Mouse (Mus musculus): Measurements from ENCODE around the gene Copz1. TPM values are rescaled to one million over a fixed set of nuclear protein-coding genes. Genes with fewer than 3 reads are reported as not detected.
"Not testable (repeated sequence)": the region's sequence is repeated elsewhere in the genome, so short reads cannot be mapped to it uniquely, and the experiment has no call there.

Copz1 gene
- polyA plus RNA-seq, 1 experiment from 2014 or later, result 307 TPM

GRCm38 (mm10) chr15:103248401-103249313 is 23.9 kb upstream of the Copz1 start:
- peak; percentile 44 for DNase-seq (ENCODE audit: low spot score)
- H3K27me3 ChIP-seq (ENCODE audit: control insufficient read depth, insufficient read depth, low read length), result no peaks in the 10 kb centered on the region
- ATAC-seq (ENCODE audit: insufficient read depth, low FRiP score, low TSS enrichment), result no peak
- peaks cover 21% of the 10 kb centered on the region for H3K36me3 ChIP-seq (ENCODE audit: control insufficient read depth, insufficient read depth, low read length)
- 0 out of 2 replicates have a peak overlapping the region, but pooled peaks have one; percentile 34 for H3K27ac ChIP-seq (ENCODE audit: low read depth, low read length)
- no peak overlapping the region for H3K4me2 ChIP-seq (ENCODE audit: low read depth)
- H3K9me3 ChIP-seq (ENCODE audit: control insufficient read depth, low read length), result no peaks in the 10 kb centered on the region
- no peak overlapping the region for H3K4me3 ChIP-seq (ENCODE audit: low read depth, low read length)
- WGBS, result 83% methylated on average over 28 of the region's 28 CpGs
- H3K9ac ChIP-seq (ENCODE audit: low read length), result no peak overlapping the region
- peaks cover 4% of the 10 kb centered on the region; the same call in 1 of the 2 replicates for H3K4me1 ChIP-seq (ENCODE audit: control insufficient read depth, insufficient read depth, low read length)

- not testable (repeated sequence) for H3K4me1 ChIP-seq (ENCODE audit: control insufficient read depth, insufficient read depth, low read length); H3K9me3 ChIP-seq (ENCODE audit: control insufficient read depth, low read length); ATAC-seq (ENCODE audit: insufficient read depth, low FRiP score, low TSS enrichment); H3K27me3 ChIP-seq (ENCODE audit: control insufficient read depth, insufficient read depth, low read length); H3K4me2 ChIP-seq (ENCODE audit: low read depth); H3K27ac ChIP-seq (ENCODE audit: low read depth, low read length); H3K4me3 ChIP-seq (ENCODE audit: low read depth, low read length); DNase-seq (ENCODE audit: low spot score); H3K9ac ChIP-seq (ENCODE audit: low read length)
- 88% methylated on average over 6 of the region's 6 CpGs for WGBS
- H3K36me3 ChIP-seq (ENCODE audit: control insufficient read depth, insufficient read depth, low read length), result peaks cover 21% of the 10 kb centered on the region
Observed at GRCm38 (mm10) chr15:103249511-103249910, 23.0 kb upstream of the Copz1 start.

DNA sequence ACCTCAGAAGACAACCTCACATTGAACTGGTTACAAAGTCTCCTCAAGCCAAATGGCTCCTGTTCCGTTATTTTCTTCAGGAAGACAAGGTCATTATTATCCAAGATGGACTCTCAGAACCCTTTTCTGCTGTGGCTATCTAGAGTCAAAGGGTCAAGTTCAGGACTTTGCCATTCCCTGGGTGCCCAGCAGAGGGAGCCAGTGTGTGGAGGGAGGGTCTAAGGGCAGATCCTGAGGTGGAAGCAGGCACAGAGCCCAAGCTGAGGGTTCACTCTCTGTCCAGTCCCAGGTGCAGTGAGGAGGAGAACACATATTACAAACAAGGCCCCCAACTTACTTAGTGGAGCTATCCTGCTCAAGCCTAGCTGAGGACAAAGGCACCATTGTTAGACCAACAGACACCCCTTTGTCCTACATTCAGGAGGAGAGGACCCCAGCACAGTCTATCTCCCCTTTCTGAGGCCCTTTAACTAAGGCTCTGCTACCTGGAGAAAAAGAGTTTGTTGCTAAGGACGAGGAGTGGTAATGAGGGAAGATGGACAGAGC is 22.2 kb upstream of the Copz1 start:
- no peaks in the 10 kb centered on the region for H3K9me3 ChIP-seq (ENCODE audit: control insufficient read depth, low read length)
- H3K4me3 ChIP-seq (ENCODE audit: low read depth, low read length), result no peak overlapping the region
- ATAC-seq (ENCODE audit: insufficient read depth, low FRiP score, low TSS enrichment), result no peak

GRCm38 (mm10) chr15:103251595-103251994 is 20.9 kb upstream of the Copz1 start:
- no peak for ATAC-seq (ENCODE audit: insufficient read depth, low FRiP score, low TSS enrichment)
- H3K4me1 ChIP-seq (ENCODE audit: control insufficient read depth, insufficient read depth, low read length), result peaks cover 5% of the 10 kb centered on the region; the same call in 1 of the 2 replicates
- no peak overlapping the region for H3K27ac ChIP-seq (ENCODE audit: low read depth, low read length)
- WGBS, result 69% methylated on average over 1 of the region's 1 CpGs
- peaks cover 13% of the 10 kb centered on the region for H3K36me3 ChIP-seq (ENCODE audit: control insufficient read depth, insufficient read depth, low read length)
- H3K9ac ChIP-seq (ENCODE audit: low read length), result no peak overlapping the region
- no peaks in the 10 kb centered on the region for H3K27me3 ChIP-seq (ENCODE audit: control insufficient read depth, insufficient read depth, low read length)
- no peak for DNase-seq (ENCODE audit: low spot score)
- H3K9me3 ChIP-seq (ENCODE audit: control insufficient read depth, low read length), result no peaks in the 10 kb centered on the region
- H3K4me3 ChIP-seq (ENCODE audit: low read depth, low read length), result no peak overlapping the region
- no peak overlapping the region for H3K4me2 ChIP-seq (ENCODE audit: low read depth)

More for the DNA sequence above, 22.2 kb upstream of the Copz1 start:
- WGBS, result 32% methylated on average over 2 of the region's 2 CpGs
- peak; percentile 65 for DNase-seq (ENCODE audit: low spot score)
- Histone ChIP-seq H3K27ac (ENCODE audit: low read depth, low read length) (0 out of 2 replicates have a peak overlapping the region, but pooled peaks have one; percentile 30), H3K9ac (ENCODE audit: low read length) (no peak overlapping the region), H3K36me3 (ENCODE audit: control insufficient read depth, insufficient read depth, low read length) (peaks cover 21% of the 10 kb centered on the region), H3K27me3 (ENCODE audit: control insufficient read depth, insufficient read depth, low read length) (no peaks in the 10 kb centered on the region), H3K4me1 (ENCODE audit: control insufficient read depth, insufficient read depth, low read length) (peaks cover 5% of the 10 kb centered on the region; the same call in 1 of the 2 replicates), H3K4me2 (ENCODE audit: low read depth) (0 out of 2 replicates have a peak overlapping the region, but pooled peaks have one; percentile 8)

DNA sequence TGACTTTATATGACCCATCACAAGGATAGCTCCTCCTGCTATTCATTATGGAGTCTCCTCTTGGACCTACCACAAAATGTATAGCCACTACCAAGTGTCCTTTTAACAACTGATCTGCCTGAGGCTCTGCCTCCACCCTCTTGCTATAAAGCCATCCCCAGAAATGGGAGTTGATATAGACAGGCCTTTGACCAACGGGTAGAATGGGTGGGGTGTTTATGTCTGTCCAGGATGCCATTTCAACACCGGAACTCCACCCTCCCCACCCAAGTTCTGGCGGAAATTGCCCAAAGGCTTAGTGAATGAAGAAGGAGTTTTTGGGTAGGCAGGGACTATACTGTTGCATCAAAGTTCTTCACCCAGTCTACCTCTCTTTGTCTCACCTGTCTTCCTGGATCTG is 19.9 kb upstream of the Copz1 start:
- H3K36me3 ChIP-seq (ENCODE audit: control insufficient read depth, insufficient read depth, low read length), result peaks cover 7% of the 10 kb centered on the region
- no peak overlapping the region for H3K4me2 ChIP-seq (ENCODE audit: low read depth)
- ATAC-seq (ENCODE audit: insufficient read depth, low FRiP score, low TSS enrichment) (no peak), DNase-seq (ENCODE audit: low spot score) (no peak)
- no peaks in the 10 kb centered on the region for H3K9me3 ChIP-seq (ENCODE audit: control insufficient read depth, low read length)
- 87% methylated on average over 3 of the region's 3 CpGs for WGBS
- H3K4me3 ChIP-seq (ENCODE audit: low read depth, low read length), result no peak overlapping the region
- no peak overlapping the region for H3K27ac ChIP-seq (ENCODE audit: low read depth, low read length)
- H3K27me3 ChIP-seq (ENCODE audit: control insufficient read depth, insufficient read depth, low read length), result no peaks in the 10 kb centered on the region
- H3K4me1 ChIP-seq (ENCODE audit: control insufficient read depth, insufficient read depth, low read length), result peaks cover 5% of the 10 kb centered on the region; the same call in 1 of the 2 replicates
- no peak overlapping the region for H3K9ac ChIP-seq (ENCODE audit: low read length)

DNA sequence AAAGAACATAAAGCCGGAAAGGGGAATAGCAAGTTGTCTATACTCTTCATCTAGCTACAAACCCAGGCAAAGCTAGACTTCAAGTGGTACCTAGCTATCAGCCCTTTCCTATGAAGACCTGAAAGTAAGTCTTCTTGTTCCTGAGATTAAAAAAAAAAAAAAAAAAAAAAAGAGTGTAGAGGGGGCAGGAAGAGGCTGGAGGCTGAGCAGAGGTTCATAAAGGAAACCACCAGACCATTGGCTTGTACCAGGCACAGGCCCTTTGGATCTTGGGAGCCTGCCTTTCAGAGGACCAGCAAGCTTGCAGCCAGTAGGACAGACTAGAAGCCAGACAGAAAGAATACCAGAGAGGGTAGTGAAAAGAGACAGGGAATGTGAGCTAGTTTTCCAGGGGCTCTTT is 19.2 kb upstream of the Copz1 start:
- no peaks in the 10 kb centered on the region for H3K9me3 ChIP-seq (ENCODE audit: control insufficient read depth, low read length)
- no peak overlapping the region for H3K4me3 ChIP-seq (ENCODE audit: low read depth, low read length)
- no peak overlapping the region for H3K27ac ChIP-seq (ENCODE audit: low read depth, low read length)
- DNase-seq (ENCODE audit: low spot score) (no peak), ATAC-seq (ENCODE audit: insufficient read depth, low FRiP score, low TSS enrichment) (no peak)
- H3K27me3 ChIP-seq (ENCODE audit: control insufficient read depth, insufficient read depth, low read length), result no peaks in the 10 kb centered on the region
- H3K4me2 ChIP-seq (ENCODE audit: low read depth), result peak overlapping the region; percentile 13; the same call in 1 of the 2 replicates
- 91% methylated on average over 1 of the region's 1 CpGs for WGBS
- peaks cover 7% of the 10 kb centered on the region for H3K4me1 ChIP-seq (ENCODE audit: control insufficient read depth, insufficient read depth, low read length)
- H3K9ac ChIP-seq (ENCODE audit: low read length), result no peak overlapping the region
- peaks cover under 1% of the 10 kb centered on the region; the same call in 1 of the 2 replicates for H3K36me3 ChIP-seq (ENCODE audit: control insufficient read depth, insufficient read depth, low read length)

GRCm38 (mm10) chr15:103255169-103255568 is 17.3 kb upstream of the Copz1 start:
- peak overlapping the region; percentile 30; the same call in 1 of the 2 replicates for H3K27ac ChIP-seq (ENCODE audit: low read depth, low read length)
- DNase-seq (ENCODE audit: low spot score), result peak; percentile 57
- peak overlapping the region; percentile 35 for H3K4me3 ChIP-seq (ENCODE audit: low read depth, low read length)
- H3K36me3 ChIP-seq (ENCODE audit: control insufficient read depth, insufficient read depth, low read length), result no peaks in the 10 kb centered on the region
- H3K4me2 ChIP-seq (ENCODE audit: low read depth), result peak overlapping the region; percentile 71
- WGBS, result 1% methylated on average over 25 of the region's 25 CpGs
- peak overlapping the region; percentile 63 for H3K9ac ChIP-seq (ENCODE audit: low read length)
- peaks cover 9% of the 10 kb centered on the region for H3K4me1 ChIP-seq (ENCODE audit: control insufficient read depth, insufficient read depth, low read length)
- H3K27me3 ChIP-seq (ENCODE audit: control insufficient read depth, insufficient read depth, low read length), result no peaks in the 10 kb centered on the region
- ATAC-seq (ENCODE audit: insufficient read depth, low FRiP score, low TSS enrichment), result peak; percentile 31; the same call in 1 of the 2 replicates
- H3K9me3 ChIP-seq (ENCODE audit: control insufficient read depth, low read length), result no peaks in the 10 kb centered on the region

- H3K9me3 ChIP-seq (ENCODE audit: control insufficient read depth, low read length), result no peaks in the 10 kb centered on the region
- ATAC-seq (ENCODE audit: insufficient read depth, low FRiP score, low TSS enrichment), result no peak
- no peak overlapping the region for H3K27ac ChIP-seq (ENCODE audit: low read depth, low read length)
- H3K4me3 ChIP-seq (ENCODE audit: low read depth, low read length), result no peak overlapping the region
- no peak overlapping the region for H3K4me2 ChIP-seq (ENCODE audit: low read depth)
- H3K27me3 ChIP-seq (ENCODE audit: control insufficient read depth, insufficient read depth, low read length), result no peaks in the 10 kb centered on the region
- peaks cover 9% of the 10 kb centered on the region for H3K4me1 ChIP-seq (ENCODE audit: control insufficient read depth, insufficient read depth, low read length)
- no peaks in the 10 kb centered on the region for H3K36me3 ChIP-seq (ENCODE audit: control insufficient read depth, insufficient read depth, low read length)
- 93% methylated on average over 6 of the region's 6 CpGs for WGBS
- H3K9ac ChIP-seq (ENCODE audit: low read length), result no peak overlapping the region
- DNase-seq (ENCODE audit: low spot score), result no peak
Observed at GRCm38 (mm10) chr15:103256210-103256986, 16.1 kb upstream of the Copz1 start.
